Mouse (Mus musculus): ENCODE data around the gene Pcdh7. TPM values are rescaled to one million over a fixed set of nuclear protein-coding genes. Genes with fewer than 3 reads are reported as not detected.

Gene Pcdh7
- polyA plus RNA-seq, 1 experiment: 4.4 TPM

DNA sequence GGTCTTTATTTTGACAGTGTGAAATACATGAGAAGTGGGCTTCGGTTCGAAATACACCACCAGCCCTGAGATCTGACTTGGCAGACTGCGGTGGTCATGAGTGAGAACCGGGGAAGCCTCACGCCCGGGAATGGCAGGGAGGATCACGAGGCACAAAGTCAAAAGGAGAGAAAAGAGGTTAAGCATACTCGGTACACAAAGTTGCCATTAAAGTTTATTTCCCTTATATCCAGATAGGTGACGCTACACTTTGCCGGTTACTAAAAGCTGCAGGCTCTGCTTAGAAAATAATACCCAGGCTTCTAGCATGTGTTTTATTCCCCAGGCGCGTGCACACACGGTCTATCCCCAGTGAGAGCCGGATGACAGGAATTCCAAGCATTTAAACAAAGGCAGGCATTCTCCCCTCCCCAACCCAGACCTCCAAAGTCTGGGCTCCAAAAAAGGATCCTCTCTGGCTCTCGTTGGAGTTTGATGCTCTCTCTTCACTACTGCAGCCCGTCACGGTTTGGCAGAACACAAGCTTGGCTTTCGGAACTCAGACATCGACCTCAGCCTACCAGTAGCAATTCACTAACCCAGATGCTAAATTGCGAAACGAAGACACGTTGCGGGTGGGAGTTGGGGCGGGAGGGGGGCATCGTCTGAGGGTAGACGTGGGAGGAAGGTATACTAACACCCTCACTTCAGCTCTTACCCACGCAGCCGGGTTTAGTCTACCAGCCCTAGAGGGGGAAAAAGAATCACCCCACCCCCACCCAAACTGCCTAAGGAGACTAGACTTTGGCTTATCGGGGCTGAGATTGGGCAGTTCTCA is 1.1 kb upstream of the Pcdh7 start:
- Histone ChIP-seq H3K4me3 (ENCODE audit: low read depth, low read length) (peak overlapping the region; percentile 82), H3K4me1 (ENCODE audit: control insufficient read depth, insufficient read depth, insufficient read length, low read length) (peaks cover 2% of the 10 kb centered on the region; the same call in 1 of the 2 replicates), H3K36me3 (ENCODE audit: control insufficient read depth, insufficient read depth, low read length) (no peaks in the 10 kb centered on the region), H3K27ac (ENCODE audit: insufficient read depth, low read depth, low read length) (peak overlapping the region; percentile 75), H3K27me3 (ENCODE audit: control insufficient read depth, insufficient read depth, low read length) (peaks cover 38% of the 10 kb centered on the region)
- TF ChIP-seq POLR2A (IDR thresholded peaks at IDR 0.05; ENCODE audit: low read depth, low read length): no peak
- WGBS: 1% methylated on average over 29 of the region's 29 CpGs

DNA sequence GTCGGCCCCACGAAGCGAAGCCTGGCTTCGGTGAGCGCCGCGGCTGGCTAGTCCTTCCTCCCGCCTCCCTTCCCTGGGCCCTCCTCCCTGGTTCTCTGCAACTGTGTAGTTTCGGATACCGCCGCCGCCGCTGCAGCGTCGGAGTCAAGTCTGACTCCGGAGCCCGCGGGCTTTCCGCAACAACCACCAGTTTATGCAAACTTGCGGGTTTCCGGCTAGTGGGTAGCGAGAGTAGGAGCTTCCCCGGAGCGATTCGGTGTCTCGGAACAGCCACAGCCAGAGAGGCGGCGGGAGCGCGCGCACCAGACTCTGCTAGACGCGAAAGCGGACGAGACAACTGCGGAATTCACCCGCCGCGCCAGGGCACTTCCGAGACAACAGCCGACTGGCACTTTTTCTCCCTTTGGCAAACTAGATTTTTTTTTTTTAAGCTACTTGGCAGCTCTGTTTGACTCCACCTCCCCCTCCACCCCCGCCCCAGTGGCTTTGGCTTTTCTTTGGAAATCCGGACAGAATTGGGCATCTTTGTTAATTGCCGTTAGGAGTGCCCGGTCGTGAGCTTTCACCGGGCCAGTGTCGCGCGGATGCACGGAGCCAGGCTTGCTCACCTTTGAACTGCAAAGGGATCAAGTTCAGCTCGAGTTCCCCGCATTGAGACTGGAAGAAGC is 395 bp upstream of the Pcdh7 start:
- no peaks in the 10 kb centered on the region for H3K36me3 ChIP-seq (ENCODE audit: control insufficient read depth, insufficient read depth, low read length)
- peak overlapping the region; percentile 82 for H3K4me3 ChIP-seq (ENCODE audit: low read depth, low read length)
- peaks cover 38% of the 10 kb centered on the region for H3K27me3 ChIP-seq (ENCODE audit: control insufficient read depth, insufficient read depth, low read length)
- no peak for TF ChIP-seq POLR2A (IDR thresholded peaks at IDR 0.05; ENCODE audit: low read depth, low read length)
- no peak for TF ChIP-seq CTCF (IDR thresholded peaks at IDR 0.05; ENCODE audit: extremely low read depth, insufficient read length, insufficient replicate concordance, low read depth, low read length)
- H3K4me1 ChIP-seq (ENCODE audit: control insufficient read depth, insufficient read depth, insufficient read length, low read length): peaks cover 2% of the 10 kb centered on the region; the same call in 1 of the 2 replicates
- 1% methylated on average over 53 of the region's 53 CpGs for WGBS
- H3K27ac ChIP-seq (ENCODE audit: insufficient read depth, low read depth, low read length): peak overlapping the region; percentile 75

DNA sequence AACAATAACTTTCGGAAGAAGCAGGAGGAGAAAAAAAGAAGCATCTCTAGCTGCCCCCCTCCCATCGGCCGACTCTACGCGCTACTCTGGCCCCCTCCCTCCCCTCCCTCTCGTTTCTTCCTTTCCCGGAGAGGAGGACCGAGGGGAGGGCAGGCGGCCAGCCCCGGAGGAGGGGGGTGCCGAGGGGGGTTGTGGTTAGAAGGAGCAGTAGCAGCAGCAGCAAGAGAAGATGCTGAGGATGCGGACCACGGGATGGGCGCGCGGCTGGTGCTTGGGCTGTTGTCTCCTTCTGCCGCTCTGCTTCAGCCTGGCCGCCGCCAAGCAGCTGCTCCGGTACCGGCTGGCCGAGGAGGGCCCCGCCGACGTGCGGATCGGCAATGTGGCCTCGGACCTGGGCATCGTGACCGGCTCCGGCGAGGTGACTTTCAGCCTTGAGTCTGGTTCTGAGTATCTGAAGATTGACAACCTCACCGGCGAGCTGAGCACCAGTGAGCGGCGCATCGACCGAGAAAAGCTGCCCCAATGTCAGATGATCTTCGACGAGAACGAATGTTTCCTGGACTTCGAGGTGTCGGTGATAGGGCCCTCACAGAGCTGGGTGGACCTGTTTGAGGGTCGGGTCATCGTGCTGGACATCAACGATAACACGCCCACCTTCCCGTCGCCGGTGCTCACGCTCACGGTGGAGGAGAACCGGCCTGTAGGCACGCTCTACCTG is 1.3 kb downstream of the Pcdh7 start:
- H3K36me3 ChIP-seq (ENCODE audit: control insufficient read depth, insufficient read depth, low read length): no peaks in the 10 kb centered on the region
- H3K4me3 ChIP-seq (ENCODE audit: low read depth, low read length): peak overlapping the region; percentile 82
- 2% methylated on average over 54 of the region's 54 CpGs for WGBS
- H3K27me3 ChIP-seq (ENCODE audit: control insufficient read depth, insufficient read depth, low read length): peaks cover 38% of the 10 kb centered on the region
- peaks cover 2% of the 10 kb centered on the region; the same call in 1 of the 2 replicates for H3K4me1 ChIP-seq (ENCODE audit: control insufficient read depth, insufficient read depth, insufficient read length, low read length)
- TF ChIP-seq CTCF (IDR thresholded peaks at IDR 0.05; ENCODE audit: extremely low read depth, insufficient read length, insufficient replicate concordance, low read depth, low read length) (no peak), POLR2A (IDR thresholded peaks at IDR 0.05; ENCODE audit: low read depth, low read length) (no peak)
- H3K27ac ChIP-seq (ENCODE audit: insufficient read depth, low read depth, low read length): peak overlapping the region; percentile 52; the same call in 1 of the 2 replicates

DNA sequence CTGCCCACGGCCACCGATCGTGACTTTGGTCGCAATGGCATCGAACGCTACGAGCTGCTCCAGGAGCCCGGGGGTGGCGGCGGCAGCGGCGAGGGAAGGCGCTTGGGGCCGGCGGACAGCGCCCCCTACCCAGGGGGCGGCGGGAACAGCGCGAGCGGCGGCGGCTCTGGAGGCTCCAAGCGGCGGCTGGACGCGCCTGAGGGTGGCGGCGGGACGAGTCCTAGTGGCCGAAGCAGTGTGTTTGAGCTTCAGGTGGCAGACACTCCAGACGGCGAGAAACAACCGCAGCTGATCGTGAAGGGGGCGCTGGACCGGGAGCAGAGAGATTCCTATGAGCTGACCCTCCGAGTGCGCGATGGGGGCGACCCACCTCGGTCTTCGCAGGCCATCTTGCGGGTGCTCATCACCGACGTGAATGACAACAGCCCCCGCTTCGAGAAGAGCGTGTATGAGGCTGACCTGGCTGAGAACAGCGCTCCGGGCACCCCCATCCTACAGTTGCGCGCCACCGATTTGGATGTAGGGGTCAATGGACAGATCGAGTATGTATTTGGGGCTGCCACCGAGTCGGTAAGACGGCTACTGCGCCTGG is 1.9 kb downstream of the Pcdh7 start:
- Histone ChIP-seq H3K4me3 (ENCODE audit: low read depth, low read length) (peak overlapping the region; percentile 82), H3K27me3 (ENCODE audit: control insufficient read depth, insufficient read depth, low read length) (peaks cover 35% of the 10 kb centered on the region), H3K4me1 (ENCODE audit: control insufficient read depth, insufficient read depth, insufficient read length, low read length) (peaks cover 2% of the 10 kb centered on the region; the same call in 1 of the 2 replicates), H3K36me3 (ENCODE audit: control insufficient read depth, insufficient read depth, low read length) (no peaks in the 10 kb centered on the region), H3K27ac (ENCODE audit: insufficient read depth, low read depth, low read length) (no peak overlapping the region)
- 4% methylated on average over 59 of the region's 59 CpGs for WGBS
- TF ChIP-seq CTCF (IDR thresholded peaks at IDR 0.05; ENCODE audit: extremely low read depth, insufficient read length, insufficient replicate concordance, low read depth, low read length) (no peak), POLR2A (IDR thresholded peaks at IDR 0.05; ENCODE audit: low read depth, low read length) (no peak)

DNA sequence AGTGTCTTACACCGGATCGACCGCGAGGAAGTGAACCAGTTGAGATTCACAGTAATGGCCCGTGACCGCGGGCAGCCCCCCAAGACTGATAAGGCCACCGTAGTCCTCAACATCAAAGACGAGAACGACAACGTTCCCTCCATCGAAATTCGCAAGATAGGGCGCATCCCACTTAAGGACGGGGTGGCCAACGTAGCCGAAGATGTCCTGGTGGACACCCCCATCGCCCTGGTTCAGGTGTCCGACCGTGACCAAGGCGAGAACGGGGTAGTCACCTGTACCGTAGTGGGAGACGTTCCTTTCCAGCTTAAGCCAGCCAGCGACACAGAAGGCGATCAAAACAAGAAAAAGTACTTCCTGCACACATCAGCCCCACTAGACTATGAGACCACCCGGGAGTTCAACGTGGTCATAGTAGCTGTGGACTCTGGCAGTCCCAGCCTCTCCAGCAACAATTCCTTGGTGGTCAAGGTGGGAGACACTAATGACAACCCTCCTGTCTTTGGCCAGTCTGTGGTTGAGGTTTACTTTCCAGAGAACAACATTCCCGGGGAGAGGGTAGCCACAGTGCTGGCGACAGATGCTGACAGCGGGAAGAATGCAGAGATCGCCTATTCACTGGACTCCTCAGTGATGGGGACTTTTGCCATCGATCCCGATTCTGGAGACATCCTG is 2.6 kb downstream of the Pcdh7 start:
- 18% methylated on average over 34 of the region's 34 CpGs for WGBS
- TF ChIP-seq POLR2A (IDR thresholded peaks at IDR 0.05; ENCODE audit: low read depth, low read length): no peak
- TF ChIP-seq CTCF (IDR thresholded peaks at IDR 0.05; ENCODE audit: extremely low read depth, insufficient read length, insufficient replicate concordance, low read depth, low read length): no peak
- no peak overlapping the region for H3K27ac ChIP-seq (ENCODE audit: insufficient read depth, low read depth, low read length)
- no peaks in the 10 kb centered on the region for H3K36me3 ChIP-seq (ENCODE audit: control insufficient read depth, insufficient read depth, low read length)
- H3K27me3 ChIP-seq (ENCODE audit: control insufficient read depth, insufficient read depth, low read length): peaks cover 30% of the 10 kb centered on the region
- peaks cover 2% of the 10 kb centered on the region; the same call in 1 of the 2 replicates for H3K4me1 ChIP-seq (ENCODE audit: control insufficient read depth, insufficient read depth, insufficient read length, low read length)
- peak overlapping the region; percentile 82 for H3K4me3 ChIP-seq (ENCODE audit: low read depth, low read length)

DNA sequence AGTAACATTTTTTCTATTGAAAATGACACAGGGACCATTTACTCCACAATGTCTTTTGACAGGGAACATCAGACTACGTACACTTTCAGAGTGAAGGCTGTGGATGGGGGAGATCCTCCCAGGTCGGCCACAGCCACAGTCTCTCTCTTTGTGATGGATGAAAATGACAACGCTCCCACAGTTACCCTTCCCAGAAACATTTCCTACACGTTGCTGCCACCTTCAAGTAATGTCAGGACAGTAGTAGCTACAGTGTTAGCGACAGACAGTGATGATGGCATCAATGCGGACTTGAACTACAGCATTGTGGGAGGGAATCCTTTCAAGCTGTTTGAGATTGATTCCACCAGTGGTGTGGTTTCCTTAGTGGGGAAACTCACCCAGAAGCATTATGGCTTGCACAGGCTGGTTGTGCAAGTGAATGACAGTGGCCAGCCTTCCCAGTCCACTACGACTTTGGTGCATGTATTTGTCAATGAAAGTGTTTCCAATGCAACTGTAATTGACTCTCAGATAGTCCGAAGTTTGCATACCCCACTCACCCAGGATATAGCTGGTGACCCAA is 3.5 kb downstream of the Pcdh7 start:
- H3K4me1 ChIP-seq (ENCODE audit: control insufficient read depth, insufficient read depth, insufficient read length, low read length): peaks cover 2% of the 10 kb centered on the region; the same call in 1 of the 2 replicates
- H3K4me3 ChIP-seq (ENCODE audit: low read depth, low read length): peak overlapping the region; percentile 2; the same call in 1 of the 2 replicates
- 56% methylated on average over 8 of the region's 8 CpGs for WGBS
- H3K27me3 ChIP-seq (ENCODE audit: control insufficient read depth, insufficient read depth, low read length): peaks cover 29% of the 10 kb centered on the region
- no peak overlapping the region for H3K27ac ChIP-seq (ENCODE audit: insufficient read depth, low read depth, low read length)
- H3K36me3 ChIP-seq (ENCODE audit: control insufficient read depth, insufficient read depth, low read length): no peaks in the 10 kb centered on the region
- no peak for TF ChIP-seq CTCF (IDR thresholded peaks at IDR 0.05; ENCODE audit: extremely low read depth, insufficient read length, insufficient replicate concordance, low read depth, low read length)
- no peak for TF ChIP-seq POLR2A (IDR thresholded peaks at IDR 0.05; ENCODE audit: low read depth, low read length)

Measured in small intestine, adult 2 months (tissue).